Mouse (Mus musculus): ENCODE results near the gene Tubb4b. TPM values are rescaled to one million over a fixed set of nuclear protein-coding genes. Genes with fewer than 3 reads are reported as not detected.

The Tubb4b gene
- polyA plus RNA-seq, 2 experiments = 561 to 676 TPM

GRCm38 (mm10) chr2:25226864-25227263, 2.4 kb upstream of the Tubb4b start:
- Histone ChIP-seq H3K36me3 (replicated peaks; ENCODE audit: control insufficient read depth, insufficient read depth, low read depth) (peaks cover 19% of the 10 kb centered on the region), H3K4me1 (replicated peaks; ENCODE audit: control insufficient read depth in 2 of 2, insufficient read depth in 2 of 2, low read length in 1 of 2) (peaks cover 5 to 13% of the 10 kb centered on the region in 2 experiments), H3K27ac (no peak overlapping the region), H3K27me3 (ENCODE audit: control insufficient read depth, insufficient read depth, low read length) (no peaks in the 10 kb centered on the region), H3K4me3 (ENCODE audit: insufficient read depth in 1 of 2, low read depth in 2 of 2, low read length in 2 of 2) (no peak overlapping the region), H3K9ac (replicated peaks) (no peak overlapping the region), H3K4me2 (ENCODE audit: low read depth) (no peak overlapping the region), H3K9me3 (ENCODE audit: control insufficient read depth, low read length) (no peaks in the 10 kb centered on the region)
- WGBS (ENCODE audit: insufficient replicate concordance) = 79% methylated on average over 5 of the region's 5 CpGs
- DNase-seq (ENCODE audit: low read depth in 3 of 3, low spot score in 3 of 3) (no peak), ATAC-seq (ENCODE audit: insufficient read depth) (no peak)
- TF ChIP-seq EP300 (IDR thresholded peaks at IDR 0.05; ENCODE audit: low read depth) = no peak
- TF ChIP-seq CTCF (IDR thresholded peaks at IDR 0.05; ENCODE audit: low read depth) = no peak

GRCm38 (mm10) chr2:25225811-25226379, 1.4 kb upstream of the Tubb4b start:
- WGBS (ENCODE audit: insufficient replicate concordance) = 84% methylated on average over 8 of the region's 8 CpGs
- DNase-seq (ENCODE audit: low read depth in 3 of 3, low spot score in 3 of 3) (no peak), ATAC-seq (ENCODE audit: insufficient read depth) (no peak)
- H3K27me3 ChIP-seq (ENCODE audit: control insufficient read depth, insufficient read depth, low read length) = no peaks in the 10 kb centered on the region
- no peaks in the 10 kb centered on the region for H3K9me3 ChIP-seq (ENCODE audit: control insufficient read depth, low read length)
- peak overlapping the region; percentile 84 for H3K9ac ChIP-seq (replicated peaks)
- H3K27ac ChIP-seq = peak overlapping the region; percentile 91
- H3K4me1 ChIP-seq (replicated peaks; ENCODE audit: control insufficient read depth in 2 of 2, insufficient read depth in 2 of 2, low read length in 1 of 2) = peaks cover 5 to 13% of the 10 kb centered on the region in 2 experiments
- peak overlapping the region; percentile 77 for H3K4me2 ChIP-seq (ENCODE audit: low read depth)
- peaks cover 24% of the 10 kb centered on the region for H3K36me3 ChIP-seq (replicated peaks; ENCODE audit: control insufficient read depth, insufficient read depth, low read depth)
- H3K4me3 ChIP-seq (ENCODE audit: insufficient read depth in 1 of 2, low read depth in 2 of 2, low read length in 2 of 2) = peak overlapping the region; percentile 69 to 86
- no peak for TF ChIP-seq CTCF (IDR thresholded peaks at IDR 0.05; ENCODE audit: low read depth)

GRCm38 (mm10) chr2:25224766-25225752, 557 bp upstream of the Tubb4b start:
- peaks cover 24% of the 10 kb centered on the region for H3K36me3 ChIP-seq (replicated peaks; ENCODE audit: control insufficient read depth, insufficient read depth, low read depth)
- H3K4me1 ChIP-seq (replicated peaks; ENCODE audit: control insufficient read depth in 2 of 2, insufficient read depth in 2 of 2, low read length in 1 of 2) = peaks cover 5 to 13% of the 10 kb centered on the region in 2 experiments
- no peaks in the 10 kb centered on the region for H3K9me3 ChIP-seq (ENCODE audit: control insufficient read depth, low read length)
- no peaks in the 10 kb centered on the region for H3K27me3 ChIP-seq (ENCODE audit: control insufficient read depth, insufficient read depth, low read length)
- DNase-seq (ENCODE audit: low read depth in 3 of 3, low spot score in 3 of 3) (peak; percentile 99 to 100 (median 99)), ATAC-seq (ENCODE audit: insufficient read depth) (peak; percentile 87)
- peak overlapping the region; percentile 84 for H3K9ac ChIP-seq (replicated peaks)
- H3K4me2 ChIP-seq (ENCODE audit: low read depth) = peak overlapping the region; percentile 77
- no peak; the same call in 1 of the 2 replicates for TF ChIP-seq EP300 (IDR thresholded peaks at IDR 0.05; ENCODE audit: low read depth)
- no peak; the same call in 1 of the 2 replicates for TF ChIP-seq CTCF (IDR thresholded peaks at IDR 0.05; ENCODE audit: low read depth)
- 2% methylated on average over 41 of the region's 41 CpGs for WGBS (ENCODE audit: insufficient replicate concordance)
- H3K27ac ChIP-seq = peak overlapping the region; percentile 91
- peak overlapping the region; percentile 86 to 96 for H3K4me3 ChIP-seq (ENCODE audit: insufficient read depth in 1 of 2, low read depth in 2 of 2, low read length in 2 of 2)

DNA sequence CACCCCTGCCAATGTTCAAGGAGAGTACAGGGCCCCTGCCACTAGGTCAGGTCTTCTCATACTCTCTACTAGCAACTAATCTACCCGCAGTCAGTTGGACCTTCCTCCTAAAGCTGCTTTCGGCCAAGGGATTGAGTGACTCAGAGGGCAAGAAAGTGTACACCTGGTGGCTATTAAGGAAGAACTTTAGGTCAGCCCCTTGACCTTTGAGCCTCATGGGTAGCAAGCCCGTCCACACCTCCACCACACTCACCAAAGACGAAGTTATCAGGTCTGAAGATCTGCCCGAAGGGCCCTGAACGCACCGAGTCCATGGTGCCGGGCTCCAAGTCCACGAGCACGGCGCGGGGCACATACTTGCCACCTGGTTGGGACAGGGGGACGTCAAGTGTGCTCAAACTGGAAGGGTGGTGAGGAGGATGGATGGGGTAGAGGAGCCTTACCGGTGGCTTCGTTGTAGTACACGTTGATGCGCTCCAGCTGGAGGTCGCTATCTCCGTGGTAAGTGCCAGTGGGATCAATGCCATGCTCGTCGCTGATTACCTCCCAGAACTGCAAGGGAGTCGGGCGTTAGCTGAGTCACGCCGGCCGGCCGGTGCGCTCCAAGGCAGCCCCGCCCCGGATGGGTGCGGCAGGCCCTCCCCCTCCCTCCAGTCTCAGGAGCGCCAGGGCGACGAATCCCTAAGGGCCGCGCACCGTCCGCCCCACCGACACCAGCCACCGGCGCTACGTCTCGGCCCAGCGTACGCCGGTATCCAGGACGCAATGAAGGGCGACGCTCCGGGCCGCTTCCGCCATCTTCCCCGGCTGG, 616 bp downstream of the Tubb4b start:
- H3K4me2 ChIP-seq (ENCODE audit: low read depth) = peak overlapping the region; percentile 81
- peaks cover 5 to 13% of the 10 kb centered on the region in 2 experiments for H3K4me1 ChIP-seq (replicated peaks; ENCODE audit: control insufficient read depth in 2 of 2, insufficient read depth in 2 of 2, low read length in 1 of 2)
- H3K36me3 ChIP-seq (replicated peaks; ENCODE audit: control insufficient read depth, insufficient read depth, low read depth) = peaks cover 24% of the 10 kb centered on the region
- ATAC-seq (ENCODE audit: insufficient read depth) (peak; percentile 76), DNase-seq (ENCODE audit: low read depth in 3 of 3, low spot score in 3 of 3) (peak; percentile 86 to 90 (median 87))
- peak overlapping the region; percentile 100 for H3K9ac ChIP-seq (replicated peaks)
- peak overlapping the region; percentile 100 for H3K27ac ChIP-seq
- H3K27me3 ChIP-seq (ENCODE audit: control insufficient read depth, insufficient read depth, low read length) = no peaks in the 10 kb centered on the region
- WGBS (ENCODE audit: insufficient replicate concordance) = under 1% methylated on average over 52 of the region's 53 CpGs
- TF ChIP-seq CTCF (IDR thresholded peaks at IDR 0.05; ENCODE audit: low read depth) = no peak
- TF ChIP-seq EP300 (IDR thresholded peaks at IDR 0.05; ENCODE audit: low read depth) = peak; percentile 39; the same call in 1 of the 2 replicates
- H3K9me3 ChIP-seq (ENCODE audit: control insufficient read depth, low read length) = no peaks in the 10 kb centered on the region
- peak overlapping the region; percentile 90 to 96 for H3K4me3 ChIP-seq (ENCODE audit: insufficient read depth in 1 of 2, low read depth in 2 of 2, low read length in 2 of 2)
